Mouse (Mus musculus) olfactory bulb, adult 2 months (tissue): ENCODE results near the gene Nomo1.

ENCODE experiments used
- CTCF ChIP-seq: fragments of 200-500 bp; IDR thresholded peaks from 2 replicates; pipeline ENCODE4 v1.5.1; 2012; ENCODE audit warnings: low read depth, mild to moderate bottlenecking, low read length, moderate library complexity; ENCODE audit not compliant: insufficient read depth
- POLR2A ChIP-seq: fragments of 200-500 bp; IDR thresholded peaks from 2 replicates; pipeline ENCODE4 v1.6.1; 2012; ENCODE audit warnings: mild to moderate bottlenecking, low read depth, low read length, moderate library complexity; ENCODE audit not compliant: insufficient read depth

GRCm38 (mm10) chr7:46012121-46012520 is 21.4 kb upstream of the Nomo1 start:
- no peak for TF ChIP-seq POLR2A
- no peak for TF ChIP-seq CTCF
